In the genomic region with DNA sequence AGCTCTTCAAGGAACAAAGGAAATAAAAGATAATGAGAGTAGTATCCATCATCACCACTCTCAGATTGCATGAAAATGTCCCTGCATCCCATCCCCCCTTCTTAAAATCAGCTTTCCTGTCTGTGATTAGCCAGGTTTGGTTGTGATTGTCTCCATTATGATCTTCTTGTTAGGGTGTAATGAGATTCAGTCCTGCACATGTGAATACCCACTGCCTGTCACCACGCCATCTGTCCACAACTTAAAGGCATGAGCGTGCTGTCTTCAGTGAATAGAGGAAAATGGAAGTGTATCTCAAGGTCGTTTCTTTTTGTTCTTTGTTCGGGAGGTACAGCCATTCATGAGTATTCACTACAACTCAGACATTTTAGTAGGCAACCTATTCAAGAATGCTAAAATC, we compare ENCODE assay signal across 14 mouse cellular contexts.
A peak's percentile ranks its signal among the peaks of the same experiment; 100 is the strongest.
DNase-seq lines count a peak whose midpoint lies in the region; ATAC-seq and TF ChIP-seq lines count a peak whose summit lies in the region.
"Had no signal": no experiment of that assay in that cellular context is flagged by ENCODE, and none has a peak within 500 bp of the region (broad histone marks: within the 10 kb centered on the region; RNA-seq: fewer than 3 reads in every experiment).

No protein-coding gene starts in this region.

- no peak for TF ChIP-seq POLR2A in thymus, adult 2 months (IDR thresholded peaks at IDR 0.05; ENCODE audit: control insufficient read depth, extremely low read depth, insufficient read depth, low read length, poor library complexity)

- no peaks in the 10 kb centered on the region for H3K27me3 ChIP-seq in neural tube, embryonic 12.5 days (replicated peaks)
- H3K27me3 ChIP-seq in forebrain, embryonic 13.5 days = no peaks in the 10 kb centered on the region
- H3K27me3 ChIP-seq in hindbrain, embryonic 16.5 days (replicated peaks; ENCODE audit: control insufficient read depth, insufficient read depth, low read length) = no peaks in the 10 kb centered on the region
- no peaks in the 10 kb centered on the region for H3K27me3 ChIP-seq in thymus, adult 2 months (ENCODE audit: control insufficient read depth, insufficient read depth, low read length)
- H3K27me3 ChIP-seq: intestine, embryonic 15.5 days; limb, embryonic 13.5 days; stomach, embryonic 15.5 days had no signal

- H3K9me3 ChIP-seq in neural tube, embryonic 12.5 days = no peaks in the 10 kb centered on the region
- H3K9me3 ChIP-seq in forebrain, embryonic 13.5 days (replicated peaks) = no peaks in the 10 kb centered on the region
- no peaks in the 10 kb centered on the region for H3K9me3 ChIP-seq in hindbrain, embryonic 16.5 days (ENCODE audit: control insufficient read depth, low read length)
- H3K9me3 ChIP-seq: intestine, embryonic 15.5 days; limb, embryonic 13.5 days; stomach, embryonic 15.5 days had no signal

- no peak for DNase-seq in neural tube, embryonic 10.5 days (ENCODE audit: extremely low spot score, low spot score)
- DNase-seq in retina, embryonic 14.5 days (ENCODE audit: low spot score) = peak; percentile 14
- no peak for DNase-seq in adrenal gland, adult 8-10 months
- no peak for DNase-seq in gastrocnemius, postnatal 25 days
- DNase-seq in thymus, adult 2 months = no peak
- DNase-seq: kidney, postnatal 10 days; lung, adult 18-20 months; thymus, postnatal 4 days had no signal

- WGBS in neural tube, embryonic 12.5 days = 41% methylated on average over 4 of the region's 4 CpGs
- 19% methylated on average over 4 of the region's 4 CpGs for WGBS in forebrain, embryonic 13.5 days
- 22% methylated on average over 4 of the region's 4 CpGs for WGBS in hindbrain, embryonic 16.5 days
- 89% methylated on average over 4 of the region's 4 CpGs for WGBS in thymus, adult 2 months

- no peak overlapping the region for H3K9ac ChIP-seq in neural tube, embryonic 12.5 days
- H3K9ac ChIP-seq in forebrain, embryonic 13.5 days = no peak overlapping the region
- no peak overlapping the region for H3K9ac ChIP-seq in hindbrain, embryonic 16.5 days (ENCODE audit: low read depth, low read length)
- H3K9ac ChIP-seq: intestine, embryonic 15.5 days; limb, embryonic 13.5 days; stomach, embryonic 15.5 days had no signal

- no peak overlapping the region for H3K4me2 ChIP-seq in neural tube, embryonic 12.5 days (replicated peaks)
- no peak overlapping the region for H3K4me2 ChIP-seq in forebrain, embryonic 13.5 days
- no peak overlapping the region for H3K4me2 ChIP-seq in hindbrain, embryonic 16.5 days (ENCODE audit: low read length)
- H3K4me2 ChIP-seq: intestine, embryonic 15.5 days; limb, embryonic 13.5 days; stomach, embryonic 15.5 days had no signal

- ATAC-seq in neural tube, embryonic 12.5 days (ENCODE audit: low FRiP score, low read depth) = peak; percentile 63
- peak; percentile 86 for ATAC-seq in forebrain, embryonic 13.5 days
- ATAC-seq in hindbrain, embryonic 16.5 days = peak; percentile 67; the same call in 1 of the 2 replicates
- ATAC-seq: intestine, embryonic 15.5 days had no signal

- no peak for TF ChIP-seq CTCF in thymus, adult 2 months (IDR thresholded peaks at IDR 0.05; ENCODE audit: borderline replicate concordance, control insufficient read depth, extremely low read depth, insufficient read depth, low read length, poor library complexity)

- H3K27ac ChIP-seq in neural tube, embryonic 12.5 days = no peak overlapping the region
- peak overlapping the region; percentile 78 for H3K27ac ChIP-seq in forebrain, embryonic 13.5 days
- no peak overlapping the region for H3K27ac ChIP-seq in hindbrain, embryonic 16.5 days (ENCODE audit: low read depth, low read length)
- no peak overlapping the region for H3K27ac ChIP-seq in thymus, adult 2 months (ENCODE audit: control insufficient read depth, insufficient read depth, low read length)
- H3K27ac ChIP-seq: intestine, embryonic 15.5 days; limb, embryonic 13.5 days; stomach, embryonic 15.5 days had no signal

- no peaks in the 10 kb centered on the region for H3K36me3 ChIP-seq in neural tube, embryonic 12.5 days
- H3K36me3 ChIP-seq in forebrain, embryonic 13.5 days (ENCODE audit: poor library complexity, severe bottlenecking) = no peaks in the 10 kb centered on the region
- no peaks in the 10 kb centered on the region for H3K36me3 ChIP-seq in hindbrain, embryonic 16.5 days (ENCODE audit: control insufficient read depth, insufficient read depth, low read length)
- H3K36me3 ChIP-seq in thymus, adult 2 months (ENCODE audit: control insufficient read depth, insufficient read depth, low read length) = no peaks in the 10 kb centered on the region
- H3K36me3 ChIP-seq: intestine, embryonic 15.5 days; limb, embryonic 13.5 days; stomach, embryonic 15.5 days had no signal

- H3K4me1 ChIP-seq in neural tube, embryonic 12.5 days = no peaks in the 10 kb centered on the region; the same call in 1 of the 2 replicates
- H3K4me1 ChIP-seq in forebrain, embryonic 13.5 days = peaks cover 8% of the 10 kb centered on the region
- H3K4me1 ChIP-seq in hindbrain, embryonic 16.5 days (ENCODE audit: control insufficient read depth, insufficient read depth, low read depth, low read length) = peaks cover 8% of the 10 kb centered on the region
- no peaks in the 10 kb centered on the region for H3K4me1 ChIP-seq in thymus, adult 2 months (replicated peaks; ENCODE audit: control insufficient read depth, insufficient read depth, low read length)
- H3K4me1 ChIP-seq: intestine, embryonic 15.5 days; limb, embryonic 13.5 days; stomach, embryonic 15.5 days had no signal

- no peak overlapping the region for H3K4me3 ChIP-seq in neural tube, embryonic 12.5 days
- H3K4me3 ChIP-seq in forebrain, embryonic 13.5 days = no peak overlapping the region
- no peak overlapping the region for H3K4me3 ChIP-seq in hindbrain, embryonic 16.5 days (ENCODE audit: low read length)
- H3K4me3 ChIP-seq in thymus, adult 2 months (ENCODE audit: control insufficient read depth, insufficient read depth, low read length) = no peak overlapping the region
- H3K4me3 ChIP-seq: intestine, embryonic 15.5 days; limb, embryonic 13.5 days; stomach, embryonic 15.5 days had no signal
